7 mouse cellular contexts compared by ENCODE assay signal in genomic region chr16:31199591-31199925, GRCm38 (mm10). TPM values are rescaled to one million over a fixed set of nuclear protein-coding genes. Genes with fewer than 3 reads are reported as not detected.
DNase-seq lines count a peak whose midpoint lies in the region; ATAC-seq and TF ChIP-seq lines count a peak whose summit lies in the region.

No protein-coding gene starts in this region.

- no peak for TF ChIP-seq POLR2A in ES-Bruce4 (IDR thresholded peaks at IDR 0.05; ENCODE audit: insufficient read depth, low read length)
- TF ChIP-seq POLR2A in testis, adult 2 months (IDR thresholded peaks at IDR 0.05; ENCODE audit: control insufficient read depth, low read depth, low read length): no peak

- H3K9me3 ChIP-seq in ES-Bruce4 (replicated peaks; ENCODE audit: control insufficient read depth, insufficient read depth, low read length, poor library complexity, severe bottlenecking): no peaks in the 10 kb centered on the region
- no peaks in the 10 kb centered on the region for H3K9me3 ChIP-seq in hindbrain, embryonic 12.5 days (replicated peaks)
- no peaks in the 10 kb centered on the region for H3K9me3 ChIP-seq in limb, embryonic 11.5 days (ENCODE audit: control insufficient read depth, low read length)
- H3K9me3 ChIP-seq in midbrain, embryonic 15.5 days: no peaks in the 10 kb centered on the region

- H3K9ac ChIP-seq in ES-Bruce4 (ENCODE audit: low read depth, poor library complexity, severe bottlenecking): peak overlapping the region; percentile 87
- H3K9ac ChIP-seq in hindbrain, embryonic 12.5 days: peak overlapping the region; percentile 93
- peak overlapping the region; percentile 89 for H3K9ac ChIP-seq in limb, embryonic 11.5 days (ENCODE audit: low read length)
- H3K9ac ChIP-seq in midbrain, embryonic 15.5 days: peak overlapping the region; percentile 97

- no peak for TF ChIP-seq EP300 in ES-Bruce4 (IDR thresholded peaks at IDR 0.05; ENCODE audit: insufficient read depth, low read depth, low read length)

- no peaks in the 10 kb centered on the region for H3K27me3 ChIP-seq in ES-Bruce4 (ENCODE audit: control insufficient read depth, insufficient read depth, low read length, poor library complexity, severe bottlenecking)
- H3K27me3 ChIP-seq in hindbrain, embryonic 12.5 days: no peaks in the 10 kb centered on the region
- H3K27me3 ChIP-seq in limb, embryonic 11.5 days (ENCODE audit: control insufficient read depth, insufficient read depth, low read length): no peaks in the 10 kb centered on the region
- no peaks in the 10 kb centered on the region for H3K27me3 ChIP-seq in midbrain, embryonic 15.5 days (replicated peaks)
- no peaks in the 10 kb centered on the region for H3K27me3 ChIP-seq in testis, adult 2 months (ENCODE audit: control insufficient read depth, insufficient read depth, low read length)

- ATAC-seq in hindbrain, embryonic 12.5 days (ENCODE audit: low FRiP score): no peak
- ATAC-seq in limb, embryonic 11.5 days (ENCODE audit: insufficient number of reproducible peaks, low FRiP score, low TSS enrichment, low read depth): peak; percentile 4; the same call in 1 of the 2 replicates
- ATAC-seq in midbrain, embryonic 15.5 days (replicated peaks): no peak

- no peaks in the 10 kb centered on the region for H3K4me1 ChIP-seq in ES-Bruce4 (ENCODE audit: control insufficient read depth, insufficient read depth, low read length)
- H3K4me1 ChIP-seq in brown adipose tissue, adult 24 weeks (ENCODE audit: control insufficient read depth, insufficient read depth, insufficient read length, low read length): peaks cover 5% of the 10 kb centered on the region
- H3K4me1 ChIP-seq in hindbrain, embryonic 12.5 days: peaks cover 20% of the 10 kb centered on the region
- H3K4me1 ChIP-seq in limb, embryonic 11.5 days (ENCODE audit: control insufficient read depth, insufficient read depth, low read length): peaks cover 7% of the 10 kb centered on the region; the same call in 1 of the 2 replicates
- peaks cover 19% of the 10 kb centered on the region for H3K4me1 ChIP-seq in midbrain, embryonic 15.5 days
- peaks cover 11% of the 10 kb centered on the region for H3K4me1 ChIP-seq in testis, adult 2 months (ENCODE audit: control insufficient read depth, insufficient read depth, low read length)

- H3K4me3 ChIP-seq in ES-Bruce4 (ENCODE audit: low read depth, low read length): peak overlapping the region; percentile 96
- peak overlapping the region; percentile 79 for H3K4me3 ChIP-seq in brown adipose tissue, adult 24 weeks (ENCODE audit: insufficient read depth, low read depth, low read length)
- H3K4me3 ChIP-seq in hindbrain, embryonic 12.5 days: peak overlapping the region; percentile 85
- peak overlapping the region; percentile 94 for H3K4me3 ChIP-seq in limb, embryonic 11.5 days (ENCODE audit: low read depth, low read length)
- peak overlapping the region; percentile 100 for H3K4me3 ChIP-seq in midbrain, embryonic 15.5 days
- peak overlapping the region; percentile 86 for H3K4me3 ChIP-seq in testis, adult 2 months (ENCODE audit: control insufficient read depth, low read depth, low read length)

- WGBS in hindbrain, embryonic 12.5 days: 6% methylated on average over 14 of the region's 14 CpGs
- WGBS in limb, embryonic 11.5 days: 6% methylated on average over 14 of the region's 14 CpGs
- WGBS in midbrain, embryonic 15.5 days: 2% methylated on average over 14 of the region's 14 CpGs

- H3K36me3 ChIP-seq in ES-Bruce4 (ENCODE audit: control insufficient read depth, insufficient read depth, low read length, poor library complexity, severe bottlenecking): no peaks in the 10 kb centered on the region
- no peaks in the 10 kb centered on the region for H3K36me3 ChIP-seq in hindbrain, embryonic 12.5 days
- no peaks in the 10 kb centered on the region for H3K36me3 ChIP-seq in limb, embryonic 11.5 days (ENCODE audit: control insufficient read depth, insufficient read depth, low read length)
- no peaks in the 10 kb centered on the region for H3K36me3 ChIP-seq in midbrain, embryonic 15.5 days (replicated peaks)
- H3K36me3 ChIP-seq in testis, adult 2 months (ENCODE audit: control insufficient read depth, insufficient read depth, low read length): no peaks in the 10 kb centered on the region

- H3K4me2 ChIP-seq in hindbrain, embryonic 12.5 days (replicated peaks): peak overlapping the region; percentile 81
- peak overlapping the region; percentile 93 for H3K4me2 ChIP-seq in limb, embryonic 11.5 days (ENCODE audit: low read depth, severe bottlenecking)
- H3K4me2 ChIP-seq in midbrain, embryonic 15.5 days: peak overlapping the region; percentile 68

- peak; percentile 20 for DNase-seq in forelimb bud, embryonic 11.5 days (ENCODE audit: low read depth, low spot score)
- DNase-seq in limb, embryonic 11.5 days (ENCODE audit: low spot score): peak; percentile 50

- no peak for TF ChIP-seq CTCF in ES-Bruce4 (IDR thresholded peaks at IDR 0.05; ENCODE audit: low read depth, low read length)
- TF ChIP-seq CTCF in testis, adult 2 months (IDR thresholded peaks at IDR 0.05; ENCODE audit: control insufficient read depth, insufficient read depth, insufficient replicate concordance, low read depth, low read length): no peak

- no peak overlapping the region for H3K27ac ChIP-seq in ES-Bruce4 (ENCODE audit: insufficient read depth, low read length)
- H3K27ac ChIP-seq in brown adipose tissue, adult 24 weeks (replicated peaks; ENCODE audit: low read depth, low read length): peak overlapping the region; percentile 83
- H3K27ac ChIP-seq in hindbrain, embryonic 12.5 days: 0 out of 2 replicates have a peak overlapping the region, but pooled peaks have one; percentile 95
- no peak overlapping the region for H3K27ac ChIP-seq in limb, embryonic 11.5 days (replicated peaks; ENCODE audit: low read depth, low read length)
- no peak overlapping the region for H3K27ac ChIP-seq in midbrain, embryonic 15.5 days
- no peak overlapping the region; the same call in 1 of the 2 replicates for H3K27ac ChIP-seq in testis, adult 2 months (ENCODE audit: control insufficient read depth, insufficient read depth, low read depth, low read length)

RNA-seq across cellular contexts. Expression of gene Acap2, which starts 1.5 kb away (rescaled TPM):
- polyA plus RNA-seq in ES-Bruce4 (2011; ENCODE audit: insufficient read depth, insufficient read length, low read depth, missing spikeins): 35.1 and 39.0 TPM in 2 replicates
- 9.5 TPM in 2 replicates for polyA plus RNA-seq in brown adipose tissue, adult 24 weeks (2012; ENCODE audit: insufficient read depth, insufficient read length, missing spikeins)
- polyA plus RNA-seq in hindbrain, embryonic 12.5 days (2016; fragmentation: Nextera tagmentation; extraction: Ambion mirVana): 22.8 and 23.3 TPM in 2 replicates
- polyA plus RNA-seq in limb, embryonic 11.5 days (2014; fragmentation: Nextera tagmentation; extraction: Ambion mirVana): 18.0 and 19.3 TPM in 2 replicates
- polyA plus RNA-seq in midbrain, embryonic 15.5 days (2015; fragmentation: Nextera tagmentation; extraction: Ambion mirVana): 10.1 and 11.3 TPM in 2 replicates
- 3.8 TPM in 2 replicates for polyA plus RNA-seq in testis, adult 2 months (2012; rRNA removed)

Comparison
In these comparisons a context has a peak if more than half of its experiments do, and no peak if none do; other contexts are left out.
1. H3K27ac ChIP-seq: peak in brown adipose tissue, adult 24 weeks (single experiment) and hindbrain, embryonic 12.5 days (single experiment); none in ES-Bruce4 (single experiment), limb, embryonic 11.5 days (single experiment), midbrain, embryonic 15.5 days (single experiment) and testis, adult 2 months (single experiment).
2. Peak in every context shown above with its lines, with median percentiles within 50 percentile points of each other: H3K4me3 ChIP-seq, H3K9ac ChIP-seq and H3K4me2 ChIP-seq.